Mouse (Mus musculus): ENCODE data around the gene Sept5. TPM values are rescaled to one million over a fixed set of nuclear protein-coding genes. Genes with fewer than 3 reads are reported as not detected.

The Sept5 gene
- polyA plus RNA-seq, 1 experiment from 2014 or later = 212 TPM

Other genes starting within 250 kb of the Sept5 start
- gene Txnrd2, start 203.6 kb downstream of the Sept5 start, polyA plus RNA-seq (2015; fragmentation: Nextera tagmentation; extraction: Ambion mirVana) = 31.0 and 31.7 TPM in 2 replicates
- 106 and 113 TPM in 2 replicates for gene Comt, start 203.1 kb downstream of the Sept5 start, polyA plus RNA-seq (2015; fragmentation: Nextera tagmentation; extraction: Ambion mirVana)
- 14.8 and 16.7 TPM in 2 replicates for gene Gnb1l, start 131.2 kb downstream of the Sept5 start, polyA plus RNA-seq (2015; fragmentation: Nextera tagmentation; extraction: Ambion mirVana)
- 2.9 and 3.4 TPM in 2 replicates for gene Rtl10, start 131.1 kb downstream of the Sept5 start, polyA plus RNA-seq (2015; fragmentation: Nextera tagmentation; extraction: Ambion mirVana)
- 1.1 and 1.2 TPM in 2 replicates for gene Tbx1, start 39.3 kb downstream of the Sept5 start, polyA plus RNA-seq (2015; fragmentation: Nextera tagmentation; extraction: Ambion mirVana)
- gene Gp1bb, start 7.6 kb downstream of the Sept5 start, polyA plus RNA-seq (2015; fragmentation: Nextera tagmentation; extraction: Ambion mirVana) = 11.8 and 14.8 TPM in 2 replicates
- 14.8 and 18.8 TPM in 2 replicates for gene Gm49601, start 3.5 kb downstream of the Sept5 start, polyA plus RNA-seq (2015; fragmentation: Nextera tagmentation; extraction: Ambion mirVana)
- gene Cldn5, start 146.9 kb upstream of the Sept5 start, polyA plus RNA-seq (2015; fragmentation: Nextera tagmentation; extraction: Ambion mirVana) = 110 and 117 TPM in 2 replicates
- 105 and 109 TPM in 2 replicates for gene Ufd1, start 181.8 kb upstream of the Sept5 start, polyA plus RNA-seq (2015; fragmentation: Nextera tagmentation; extraction: Ambion mirVana)
- gene Cdc45, start 182.0 kb upstream of the Sept5 start, polyA plus RNA-seq (2015; fragmentation: Nextera tagmentation; extraction: Ambion mirVana) = 11.1 and 11.3 TPM in 2 replicates
- gene 2510002D24Rik, start 206.6 kb upstream of the Sept5 start, polyA plus RNA-seq (2015; fragmentation: Nextera tagmentation; extraction: Ambion mirVana) = 39.2 and 44.8 TPM in 2 replicates
- 0.17 TPM in 1 of 2 replicates, not detected in the other for gene Gm28539, start 206.6 kb upstream of the Sept5 start, polyA plus RNA-seq (2015; fragmentation: Nextera tagmentation; extraction: Ambion mirVana)
- gene Mrpl40, start 246.9 kb upstream of the Sept5 start, polyA plus RNA-seq (2015; fragmentation: Nextera tagmentation; extraction: Ambion mirVana) = 82.5 and 88.1 TPM in 2 replicates
- gene Hira, start 247.1 kb upstream of the Sept5 start, polyA plus RNA-seq (2015; fragmentation: Nextera tagmentation; extraction: Ambion mirVana) = 19.1 and 21.2 TPM in 2 replicates

All from hindbrain, embryonic 15.5 days (tissue).